Mouse (Mus musculus) CH12.LX (cell line): ENCODE data around the gene Triobp. TPM values are rescaled to one million over a fixed set of nuclear protein-coding genes. Genes with fewer than 3 reads are reported as not detected.

Source experiments
- DNase-seq: peaks from one replicate; pipeline ENCODE4 v3.0.0-alpha.2; 2013; ENCODE audit errors: extremely low read depth
- H3K27ac ChIP-seq: 2 replicates; pipeline ENCODE4 v1.5.1; 2012; ENCODE audit warnings: low read depth, mild to moderate bottlenecking, control low read depth, moderate library complexity; ENCODE audit not compliant: insufficient read depth
- H3K27me3 ChIP-seq: replicated peaks from 2 replicates; pipeline ENCODE3; 2012; ENCODE audit warnings: inconsistent platforms
- H3K36me3 ChIP-seq, 2 experiments: replicated peaks in 1 of 2; 2 replicates each; pipeline versions ENCODE3 to v1.6.1; 2012; ENCODE audit warnings: inconsistent platforms in 1 of 2, low read length in 1 of 2, mild to moderate bottlenecking in 1 of 2, mixed read lengths in 1 of 2, moderate library complexity in 1 of 2; ENCODE audit not compliant: control insufficient read depth in 1 of 2, insufficient read depth in 1 of 2
- H3K4me1 ChIP-seq, 2 experiments: 2 replicates each; pipeline ENCODE4 v1.6.1; 2012; ENCODE audit warnings: inconsistent platforms in 1 of 2, moderate library complexity in 1 of 2; ENCODE audit not compliant: insufficient read depth in 2 of 2, control insufficient read depth in 1 of 2
- H3K4me2 ChIP-seq: 2 replicates; pipeline ENCODE4 v1.6.1; 2012; ENCODE audit warnings: low read depth, mild to moderate bottlenecking, control low read depth; ENCODE audit not compliant: poor library complexity, insufficient read depth, severe bottlenecking
- H3K4me3 ChIP-seq, 3 experiments: fragments of 150-350 bp in 1 of 3; sonication (generic) in 1 of 3; replicated peaks in 1 of 3; 2 replicates each; pipeline versions ENCODE3 to v1.5.1; 2011 to 2012; ENCODE audit warnings: low read depth in 2 of 3, low read length in 2 of 3, mild to moderate bottlenecking in 2 of 3, moderate library complexity in 2 of 3, control low read depth in 1 of 3, improper control_type of control experiment in 1 of 3, inconsistent platforms in 1 of 3, mixed read lengths in 1 of 3; ENCODE audit not compliant: poor library complexity in 1 of 3
- H3K79me2 ChIP-seq: replicated peaks from 2 replicates; pipeline ENCODE4 v1.6.1; 2012; ENCODE audit warnings: mild to moderate bottlenecking, moderate library complexity; ENCODE audit not compliant: control insufficient read depth, poor library complexity, insufficient read depth, severe bottlenecking; ENCODE audit errors: extremely low read depth
- H3K9ac ChIP-seq: 2 replicates; pipeline ENCODE4 v1.6.1; 2012; ENCODE audit warnings: low read depth, mild to moderate bottlenecking, control low read depth, moderate library complexity; ENCODE audit not compliant: insufficient read depth
- H3K9me3 ChIP-seq: replicated peaks from 2 replicates; pipeline ENCODE3; 2012; ENCODE audit warnings: low read length, inconsistent platforms, mixed read lengths
- BHLHE40 ChIP-seq: IDR thresholded peaks from 2 replicates; pipeline ENCODE4 v1.6.1; 2011; ENCODE audit warnings: mild to moderate bottlenecking, low read depth, low read length, improper control_type of control experiment
- CHD1 ChIP-seq: IDR thresholded peaks from 2 replicates; pipeline ENCODE4 v1.6.1; 2012; ENCODE audit warnings: low read depth, low read length, improper control_type of control experiment, inconsistent platforms
- CTCF ChIP-seq, 2 experiments: IDR thresholded peaks in 1 of 2; conservative IDR thresholded peaks in 1 of 2; 2 replicates each; pipeline ENCODE4 v1.5.1; 2011 to 2012; ENCODE audit warnings: low read depth in 2 of 2, low read length in 2 of 2, improper control_type of control experiment in 1 of 2, inconsistent platforms in 1 of 2, mild to moderate bottlenecking in 1 of 2, moderate library complexity in 1 of 2
- ELF1 ChIP-seq: IDR thresholded peaks from 2 replicates; pipeline ENCODE4 v1.6.1; 2014; ENCODE audit warnings: low read depth, mild to moderate bottlenecking, inconsistent platforms, low read length, improper control_type of control experiment
- EP300 ChIP-seq: IDR thresholded peaks from 2 replicates; pipeline ENCODE4 v1.6.1; 2011; ENCODE audit warnings: low read length, improper control_type of control experiment
- ETS1 ChIP-seq: conservative IDR thresholded peaks from 2 replicates; pipeline ENCODE4 v1.6.1; 2012; ENCODE audit warnings: low read depth, mild to moderate bottlenecking, inconsistent platforms, low read length, improper control_type of control experiment, moderate library complexity
- GABPA ChIP-seq: IDR thresholded peaks from 2 replicates; pipeline ENCODE4 v1.6.1; 2012; ENCODE audit warnings: low read depth, low read length, improper control_type of control experiment, inconsistent platforms; ENCODE audit not compliant: insufficient replicate concordance
- HCFC1 ChIP-seq: IDR thresholded peaks from 2 replicates; pipeline ENCODE4 v1.6.1; 2012; ENCODE audit warnings: low read depth, mild to moderate bottlenecking, inconsistent platforms, low read length, improper control_type of control experiment
- IRF4 ChIP-seq: IDR thresholded peaks from 2 replicates; pipeline ENCODE4 v1.6.1; 2014; ENCODE audit warnings: low read depth, mild to moderate bottlenecking, inconsistent platforms, low read length, improper control_type of control experiment
- JUN ChIP-seq: IDR thresholded peaks from 2 replicates; pipeline ENCODE4 v1.6.1; 2011; ENCODE audit warnings: low read depth, mild to moderate bottlenecking, low read length, improper control_type of control experiment, moderate library complexity; ENCODE audit not compliant: insufficient read depth
- KAT2A ChIP-seq: IDR thresholded peaks from 2 replicates; pipeline ENCODE4 v1.6.1; 2012; ENCODE audit warnings: low read length, improper control_type of control experiment, inconsistent platforms; ENCODE audit not compliant: insufficient replicate concordance
- MAX ChIP-seq: IDR thresholded peaks from 2 replicates; pipeline ENCODE4 v1.6.1; 2011; ENCODE audit warnings: low read length, improper control_type of control experiment
- NRF1 ChIP-seq: IDR thresholded peaks from 2 replicates; pipeline ENCODE4 v1.6.1; 2014; ENCODE audit warnings: low read depth, mild to moderate bottlenecking, inconsistent platforms, low read length, improper control_type of control experiment, moderate library complexity
- POLR2A ChIP-seq: IDR thresholded peaks from 2 replicates; pipeline ENCODE4 v1.6.1; 2011; ENCODE audit warnings: low read depth, mild to moderate bottlenecking, improper control_type of control experiment, low read length
- POLR2AphosphoS2 ChIP-seq: IDR thresholded peaks from 2 replicates; pipeline ENCODE4 v1.6.1; 2011; ENCODE audit warnings: low read depth, low read length, improper control_type of control experiment
- RAD21 ChIP-seq: IDR thresholded peaks from 2 replicates; pipeline ENCODE4 v1.6.1; 2011; ENCODE audit warnings: low read depth, mild to moderate bottlenecking, low read length, improper control_type of control experiment, moderate library complexity
- RCOR1 ChIP-seq: conservative IDR thresholded peaks from 2 replicates; pipeline ENCODE4 v1.6.1; 2012; ENCODE audit warnings: low read depth, mild to moderate bottlenecking, inconsistent platforms, low read length, improper control_type of control experiment
- SMC3 ChIP-seq: IDR thresholded peaks from 2 replicates; pipeline ENCODE4 v1.6.1; 2011; ENCODE audit warnings: low read depth, low read length, improper control_type of control experiment
- TBP ChIP-seq: conservative IDR thresholded peaks from 2 replicates; pipeline ENCODE4 v1.6.1; 2011; ENCODE audit warnings: low read depth, low read length, improper control_type of control experiment
- UBTF ChIP-seq: IDR thresholded peaks from 2 replicates; pipeline ENCODE4 v1.6.1; 2012; ENCODE audit warnings: low read depth, mild to moderate bottlenecking, inconsistent platforms, low read length, improper control_type of control experiment, moderate library complexity
- USF2 ChIP-seq: conservative IDR thresholded peaks from 2 replicates; pipeline ENCODE4 v1.6.1; 2011; ENCODE audit warnings: low read depth, low read length, improper control_type of control experiment
- ZC3H11A ChIP-seq: IDR thresholded peaks from 2 replicates; pipeline ENCODE4 v1.6.1; 2012; ENCODE audit warnings: low read depth, mild to moderate bottlenecking, inconsistent platforms, low read length, improper control_type of control experiment
- ZMIZ1 ChIP-seq: IDR thresholded peaks from 2 replicates; pipeline ENCODE4 v1.6.1; 2012; ENCODE audit warnings: low read depth, mild to moderate bottlenecking, inconsistent platforms, low read length, improper control_type of control experiment
- ZNF384 ChIP-seq: IDR thresholded peaks from 2 replicates; pipeline ENCODE4 v1.6.1; 2012; ENCODE audit warnings: low read depth, low read length, improper control_type of control experiment, inconsistent platforms
- dilution Hi-C: fragments of 300-500 bp; cut with MboI; formaldehyde crosslinking; loops from 2 replicates; pipeline ENCODE4 v1.14.3; 2020; ENCODE audit warnings: low sequenced_read_pairs; ENCODE audit not compliant: extremely low pct_unique_long_range_greater_than_20kb, extremely low pct_ligation_motif_present
- in situ Hi-C: fragments of 300-500 bp; cut with MboI; formaldehyde crosslinking; loops from 3 replicates; pipeline ENCODE4 v1.14.3; 2019; ENCODE audit warnings: low sequenced_read_pairs, low pct_ligation_motif_present, low pct_unique_long_range_greater_than_20kb, mixed read lengths
- polyA plus RNA-seq: library from polyadenylated mRNA; unstranded; fragments of >175 nt; gene quantifications from 2 replicates; pipeline ENCODE4 v1.2.1, GENCODE M21; 2012; ENCODE audit warnings: low read depth; ENCODE audit not compliant: insufficient read length
- total RNA-seq, 2 experiments: library from RNA; depleted of rRNA; stranded (reverse); fragments of 300-350 nt in 1 of 2; fragments of >200 nt in 1 of 2; gene quantifications; 2 replicates each; pipeline ENCODE4 v1.2.3; 2012 to 2014

The Triobp gene
- total and polyA plus RNA-seq, 3 experiments = 11.5 to 31.0 (median 25.5) TPM

- no peak for TF ChIP-seq ZMIZ1
- no peak for TF ChIP-seq MAX
- TF ChIP-seq EP300 = no peak
- TF ChIP-seq KAT2A = no peak
- no peak for TF ChIP-seq POLR2A
- TF ChIP-seq POLR2AphosphoS2 = no peak
- no peak for TF ChIP-seq BHLHE40
- Histone ChIP-seq H3K4me3 (no peak overlapping the region), H3K27ac (0 out of 2 replicates have a peak overlapping the region, but pooled peaks have one; percentile 22), H3K9ac (no peak overlapping the region), H3K4me2 (no peak overlapping the region), H3K36me3 (peaks cover 12 to 25% of the 10 kb centered on the region in 2 experiments), H3K4me1 (peaks cover 9 to 41% of the 10 kb centered on the region in 2 experiments; a peak in 3 of 4 replicates), H3K27me3 (no peaks in the 10 kb centered on the region), H3K9me3 (no peaks in the 10 kb centered on the region), H3K79me2 (peaks cover 4% of the 10 kb centered on the region; the same call in 1 of the 2 replicates)
- DNase-seq = no peak
- in situ Hi-C loops (no loop called here), dilution Hi-C loops (no loop called here)
Observed at GRCm38 (mm10) chr15:78930192-78930706, 17.3 kb upstream of the Triobp start.

GRCm38 (mm10) chr15:78930801-78931426 is 16.6 kb upstream of the Triobp start:
- H3K9ac ChIP-seq = no peak overlapping the region
- H3K4me1 ChIP-seq = peaks cover 4 to 37% of the 10 kb centered on the region in 2 experiments
- dilution Hi-C loops = no loop called here

GRCm38 (mm10) chr15:78931577-78931976 is 15.9 kb upstream of the Triobp start:
- Histone ChIP-seq H3K9me3 (no peaks in the 10 kb centered on the region), H3K9ac (no peak overlapping the region), H3K36me3 (peaks cover 14 to 31% of the 10 kb centered on the region in 2 experiments), H3K4me2 (no peak overlapping the region), H3K4me1 (peaks cover 8 to 40% of the 10 kb centered on the region in 2 experiments), H3K79me2 (peaks cover 16% of the 10 kb centered on the region; the same call in 1 of the 2 replicates), H3K27ac (no peak overlapping the region), H3K27me3 (no peaks in the 10 kb centered on the region), H3K4me3 (no peak overlapping the region)
- peak; percentile 90 for DNase-seq
- in situ Hi-C loops = no loop called here
- dilution Hi-C loops = no loop called here
- TF ChIP-seq NRF1 (no peak), ZNF384 (no peak), MAX (no peak), ZMIZ1 (0 out of 2 replicates have a peak, but pooled peaks have one; percentile 12), EP300 (0 out of 2 replicates have a peak, but pooled peaks have one; percentile 10), ETS1 (no peak), TBP (no peak), USF2 (no peak), CHD1 (no peak), RAD21 (peak; percentile 73), RCOR1 (no peak), HCFC1 (no peak), IRF4 (no peak), UBTF (no peak), ELF1 (peak; percentile 41), GABPA (no peak), JUN (no peak), SMC3 (peak; percentile 90), CTCF (conservative IDR thresholded peaks at IDR 0.05 in 1 of 2, IDR thresholded peaks at IDR 0.05 in 1 of 2; ENCODE audit: low read depth in 2 of 2, low read length in 2 of 2) (peak; percentile 70 to 94)

More at GRCm38 (mm10) chr15:78930801-78931426, 16.6 kb upstream of the Triobp start:
- no peak overlapping the region for H3K4me3 ChIP-seq
- H3K36me3 ChIP-seq = peaks cover 12 to 25% of the 10 kb centered on the region in 2 experiments
- H3K79me2 ChIP-seq = peaks cover 11% of the 10 kb centered on the region; the same call in 1 of the 2 replicates
- H3K27me3 ChIP-seq = no peaks in the 10 kb centered on the region
- peak overlapping the region; percentile 18; the same call in 1 of the 2 replicates for H3K27ac ChIP-seq
- TF ChIP-seq POLR2AphosphoS2 (peak; percentile 64; the same call in 1 of the 2 replicates), SMC3 (no peak), ZMIZ1 (0 out of 2 replicates have a peak, but pooled peaks have one; percentile 7), ZC3H11A (no peak), HCFC1 (no peak)
- in situ Hi-C loops = no loop called here
- H3K9me3 ChIP-seq = no peaks in the 10 kb centered on the region
- H3K4me2 ChIP-seq = no peak overlapping the region
- DNase-seq = no peak
